Mouse (Mus musculus) gastrocnemius, postnatal 36 days (tissue): ENCODE data around the gene 4933417A18Rik. TPM values are rescaled to one million over a fixed set of nuclear protein-coding genes. Genes with fewer than 3 reads are reported as not detected.
"Not testable (repeated sequence)": the region's sequence is repeated elsewhere in the genome, so short reads cannot be mapped to it uniquely, and the experiment has no call there.

ENCODE experiments used
- DNase-seq, 2 experiments: peaks; one replicate each; pipeline ENCODE4 v3.0.0; 2022
- intact Hi-C: fragments of 180-260 bp; cut with DNase I; formaldehyde crosslinking; loops from one replicate; pipeline ENCODE4 v1.15.1; 2025
- total RNA-seq, 2 experiments: library from RNA; stranded (reverse); gene quantifications; 2 replicates each; pipeline ENCODE4 v1.2.3; 2021

4933417A18Rik gene
- total RNA-seq, 2 experiments from 2014 or later, result not detected

GRCm38 (mm10) chr13:34972456-34972855 is 48.2 kb downstream of the 4933417A18Rik start:
- DNase-seq, result not testable (repeated sequence)
- intact Hi-C loops, result loop anchor here (5.0 kb wide), 1 partner anchor 330 kb away; no protein-coding TSS in a partner anchor

GRCm38 (mm10) chr13:34973149-34973548 is 48.9 kb downstream of the 4933417A18Rik start:
- intact Hi-C loops, result loop anchor here (5.0 kb wide), 1 partner anchor 331 kb away; no protein-coding TSS in a partner anchor
- DNase-seq, result no peak

- DNase-seq, result no peak
- intact Hi-C loops, result loop anchor here (5.0 kb wide), 1 partner anchor 331 kb away; no protein-coding TSS in a partner anchor
Observed at GRCm38 (mm10) chr13:34973770-34974169, 49.6 kb downstream of the 4933417A18Rik start.

- DNase-seq, result no peak
- intact Hi-C loops, result no loop called here
Observed at GRCm38 (mm10) chr13:34976116-34976515, 51.9 kb downstream of the 4933417A18Rik start.

GRCm38 (mm10) chr13:34977410-34977809 is 53.2 kb downstream of the 4933417A18Rik start:
- DNase-seq, result no peak

GRCm38 (mm10) chr13:34978635-34979034 is 54.4 kb downstream of the 4933417A18Rik start:
- DNase-seq, intact Hi-C loops: not testable (repeated sequence)

More at GRCm38 (mm10) chr13:34977410-34977809, 53.2 kb downstream of the 4933417A18Rik start:
- intact Hi-C loops, result no loop called here

- intact Hi-C loops, DNase-seq: not testable (repeated sequence)
Observed at GRCm38 (mm10) chr13:34983479-34983878, 59.3 kb downstream of the 4933417A18Rik start.

- intact Hi-C loops, result no loop called here
- no peak for DNase-seq
Observed at GRCm38 (mm10) chr13:34991581-34992273, 67.5 kb downstream of the 4933417A18Rik start.

- intact Hi-C loops, result no loop called here
Observed at GRCm38 (mm10) chr13:34993085-34993484, 68.9 kb downstream of the 4933417A18Rik start.

GRCm38 (mm10) chr13:34993595-34993982 is 69.4 kb downstream of the 4933417A18Rik start:
- peak in 1 of 2 experiments; percentile 7 for DNase-seq
- intact Hi-C loops, result no loop called here

More at GRCm38 (mm10) chr13:34993085-34993484, 68.9 kb downstream of the 4933417A18Rik start:
- DNase-seq, result no peak

GRCm38 (mm10) chr13:34993983-34994811 is 70.0 kb downstream of the 4933417A18Rik start:
- intact Hi-C loops, result no loop called here
- DNase-seq, result peak; percentile 94 to 97

DNA sequence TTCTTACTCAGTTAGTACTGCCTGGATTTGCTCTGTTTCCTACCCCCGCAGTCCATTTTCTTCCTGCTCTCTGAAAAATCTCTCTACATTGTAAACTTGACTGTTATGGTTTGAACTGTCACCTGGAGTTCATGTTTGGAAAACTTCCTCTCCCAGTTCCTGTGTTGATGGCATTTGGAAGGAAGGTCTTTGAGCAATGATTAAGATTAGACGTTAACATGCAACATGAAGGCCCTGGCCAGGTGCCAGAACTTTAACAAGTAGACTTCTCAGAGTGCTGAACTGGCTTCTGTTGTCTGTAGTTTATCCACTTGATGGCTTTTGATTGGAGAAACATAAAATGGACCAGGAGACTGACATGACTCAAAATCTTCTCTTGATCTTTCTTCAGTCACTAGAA is 71.7 kb downstream of the 4933417A18Rik start:
- intact Hi-C loops, result no loop called here
- no peak for DNase-seq

Other genes starting within 250 kb of the 4933417A18Rik start
- gene Fam50b, start 189.6 kb upstream of the 4933417A18Rik start, total RNA-seq, result not detected
- gene Prpf4b, start 49.1 kb upstream of the 4933417A18Rik start, total RNA-seq, result 10 to 100 TPM; 22.8 to 26.5 TPM
- gene Fam217a, start 99 bp upstream of the 4933417A18Rik start, total RNA-seq, result under 1 TPM in 1 of 2 experiments, not detected in 1; 0.15 TPM
- gene Eci3, start 39.4 kb downstream of the 4933417A18Rik start, total RNA-seq, result 1 to 10 TPM in 1 of 2 experiments, under 1 TPM in 1; 0.47 to 1.1 TPM
- gene Eci2, start 102.7 kb downstream of the 4933417A18Rik start, total RNA-seq, result 100 to 1,000 TPM in 1 of 2 experiments, 10 to 100 TPM in 1; 78.0 to 103 TPM